Mouse (Mus musculus) ES-E14 (cell line): ENCODE results near the gene Dapk2.

Experiments
- HCFC1 ChIP-seq: IDR thresholded peaks from 2 replicates; pipeline ENCODE4 v1.6.1; 2012; ENCODE audit warnings: low read length, inconsistent platforms, borderline replicate concordance; ENCODE audit not compliant: insufficient read depth
- ZC3H11A ChIP-seq: IDR thresholded peaks from 2 replicates; pipeline ENCODE4 v1.6.1; 2012; ENCODE audit warnings: low read depth, mild to moderate bottlenecking, inconsistent platforms, low read length, borderline replicate concordance
- ZNF384 ChIP-seq: IDR thresholded peaks from 2 replicates; pipeline ENCODE4 v1.6.1; 2012; ENCODE audit warnings: low read depth, low read length, inconsistent platforms

GRCm38 (mm10) chr9:66298783-66299182 is 140.8 kb downstream of the Dapk2 start:
- TF ChIP-seq ZNF384 = no peak
- TF ChIP-seq ZC3H11A = no peak
- no peak for TF ChIP-seq HCFC1
